Mouse (Mus musculus) right cerebral cortex, adult 2 months (tissue): ENCODE data around the gene Zpbp.

ENCODE experiments used
- DNase-seq, 2 experiments: peaks; one replicate each; pipeline ENCODE4 v3.0.0; 2021 to 2022; ENCODE audit warnings: low spot score in 2 of 2

The Zpbp gene

DNA sequence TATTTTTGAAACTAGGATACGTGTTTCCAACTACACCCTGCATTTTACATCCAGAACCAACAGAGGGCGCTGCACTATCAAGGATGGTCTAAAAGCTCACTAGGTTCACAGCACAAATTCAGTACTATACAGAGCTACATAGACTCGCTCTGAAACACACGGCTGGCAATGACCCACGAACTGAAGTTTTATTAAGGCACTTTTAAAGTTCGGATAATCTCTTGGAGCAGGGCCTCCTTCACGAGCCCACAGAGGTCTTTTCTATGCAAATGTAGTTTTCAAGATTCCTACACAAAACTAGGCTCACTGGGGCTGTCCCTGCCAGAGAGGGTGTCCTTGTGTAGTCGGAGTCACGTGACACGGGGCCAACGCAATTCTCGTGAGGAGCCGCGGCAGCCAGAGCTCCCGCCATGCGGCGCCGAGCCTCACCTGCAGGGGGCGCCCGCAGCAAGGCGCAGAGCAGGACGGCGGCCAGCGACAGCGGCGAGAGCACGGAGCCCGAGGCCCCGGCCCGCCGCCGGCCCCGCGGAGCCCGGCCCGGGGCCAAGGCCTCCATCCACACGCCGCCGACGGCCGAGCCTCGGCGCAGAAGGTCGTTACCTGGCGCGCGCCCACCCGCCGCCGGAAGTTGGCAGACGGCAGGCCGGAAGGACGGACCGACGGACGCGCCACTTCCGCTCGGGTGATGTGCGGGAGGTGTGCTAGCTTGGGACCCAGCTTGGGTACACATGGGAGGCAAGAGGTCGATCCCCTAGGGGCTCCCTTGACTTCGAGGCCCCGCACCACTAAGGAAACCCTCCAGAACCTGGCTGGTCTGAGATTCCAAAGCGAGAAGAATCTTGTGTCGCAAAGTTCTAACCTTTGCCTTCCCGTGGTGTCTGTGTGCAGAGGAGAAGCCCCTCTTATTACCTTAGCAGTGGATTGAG lies at the start of gene Zpbp, which contains the start of gene Spata48:
TSS of gene Zpbp (minus strand) at position 774 of the 926 bp plus-strand sequence.
TSS of gene Spata48 (plus strand) at position 460 of the 926 bp plus-strand sequence.
- DNase-seq = peak; percentile 87 to 93

GRCm38 (mm10) chr11:11509413-11509812 lies 47.2 kb upstream of the Zpbp start:
- DNase-seq = no peak

DNA sequence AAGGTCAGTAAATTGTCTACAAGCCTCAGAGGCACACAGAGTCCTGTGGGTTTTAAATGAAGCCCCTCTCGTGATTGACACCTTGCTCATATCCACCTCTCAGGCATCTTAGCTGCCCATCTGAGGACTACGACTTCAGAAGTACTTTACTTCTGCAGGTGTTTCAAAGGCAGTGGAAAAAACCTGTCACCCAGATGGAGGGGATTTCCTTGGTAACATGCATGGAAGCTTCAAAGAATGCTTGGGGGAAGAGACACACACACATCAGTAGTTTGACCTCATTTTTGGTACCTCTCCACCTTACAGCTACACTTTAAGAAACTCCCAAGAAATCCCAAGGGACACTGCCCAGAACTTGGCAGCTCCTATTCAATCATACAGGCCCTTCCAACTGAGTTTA lies 44.0 kb upstream of the Zpbp start:
- DNase-seq = no peak

DNA sequence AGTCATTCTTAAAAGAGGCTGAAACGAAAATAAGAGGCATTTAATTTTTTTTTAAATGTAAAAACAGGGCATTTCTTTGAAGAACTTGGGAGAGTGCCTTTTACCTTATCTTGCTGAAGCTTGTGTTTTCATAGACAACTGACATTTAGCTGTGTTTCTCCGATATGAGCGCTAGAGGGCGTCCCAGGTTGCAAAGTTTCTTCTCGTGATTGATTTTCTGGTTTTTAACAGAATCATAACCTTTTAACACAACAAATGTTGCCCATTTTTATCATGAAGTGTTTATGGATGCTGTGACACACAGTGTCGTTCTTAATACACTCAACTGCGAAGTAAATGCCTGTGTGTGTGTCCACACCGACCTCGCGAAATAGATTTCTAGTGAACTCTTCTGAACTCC lies 37.7 kb upstream of the Zpbp start:
- peak; percentile 26 to 38 for DNase-seq

- DNase-seq = no peak
These were observed 33.5 kb upstream of the Zpbp start for GRCm38 (mm10) chr11:11495697-11496096.

DNA sequence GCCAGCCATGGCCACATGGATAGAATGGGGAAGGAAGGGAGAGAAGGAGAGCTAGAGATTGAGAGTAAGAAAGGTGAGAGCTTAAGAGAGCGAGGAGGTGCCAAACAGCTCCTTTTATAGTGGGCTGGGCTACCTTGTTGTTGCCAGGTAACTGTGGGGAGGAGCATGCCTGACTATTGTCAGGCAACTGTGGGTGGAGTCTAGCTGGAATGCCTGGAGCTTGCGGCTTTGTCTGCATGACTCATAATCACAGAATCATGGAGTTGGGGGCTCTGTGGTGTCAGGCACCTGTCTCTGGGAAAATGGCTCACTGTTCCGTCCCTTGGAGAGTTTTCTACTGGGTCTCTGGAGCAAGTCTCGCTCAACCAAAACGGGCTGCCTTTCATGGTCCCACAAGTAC lies 29.8 kb upstream of the Zpbp start:
- DNase-seq = no peak

DNA sequence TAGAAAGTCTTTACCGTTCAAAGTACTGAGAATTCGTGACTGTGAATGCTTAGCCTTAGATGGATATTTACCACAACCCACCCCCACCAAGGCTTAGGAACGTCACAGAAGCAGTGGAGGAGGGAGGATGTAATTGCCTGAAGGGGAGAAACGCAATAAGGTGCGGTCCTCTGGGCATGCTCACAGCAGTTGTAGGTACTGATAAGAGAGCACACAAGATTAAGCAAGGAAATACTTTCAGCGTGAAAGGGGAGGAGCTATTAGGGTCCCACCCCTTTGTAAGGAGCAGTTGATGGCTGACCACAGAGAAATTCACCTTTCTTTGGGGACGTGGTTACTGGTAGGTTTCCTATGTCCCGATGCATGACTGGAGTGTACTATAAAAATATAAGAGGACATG lies 22.2 kb upstream of the Zpbp start:
- DNase-seq = no peak

GRCm38 (mm10) chr11:11468924-11469323 lies 6.7 kb upstream of the Zpbp start:
- no peak for DNase-seq

DNA sequence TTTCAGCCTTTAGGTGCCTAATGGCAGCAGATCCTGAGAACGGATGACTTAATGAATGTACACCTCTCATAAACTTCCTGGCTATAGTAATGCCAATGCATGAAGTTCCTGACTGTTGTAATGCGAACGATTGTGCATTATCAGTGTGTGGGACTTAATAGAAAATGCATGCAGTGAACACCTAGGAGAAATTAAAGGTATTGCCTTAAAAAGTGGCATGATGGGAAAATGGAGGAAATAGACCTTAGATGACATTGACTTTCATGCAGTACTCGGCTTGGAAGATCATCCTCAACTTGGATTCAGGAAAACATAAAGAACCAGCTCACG lies 318 bp upstream of the Zpbp start:
- no peak for DNase-seq

DNA sequence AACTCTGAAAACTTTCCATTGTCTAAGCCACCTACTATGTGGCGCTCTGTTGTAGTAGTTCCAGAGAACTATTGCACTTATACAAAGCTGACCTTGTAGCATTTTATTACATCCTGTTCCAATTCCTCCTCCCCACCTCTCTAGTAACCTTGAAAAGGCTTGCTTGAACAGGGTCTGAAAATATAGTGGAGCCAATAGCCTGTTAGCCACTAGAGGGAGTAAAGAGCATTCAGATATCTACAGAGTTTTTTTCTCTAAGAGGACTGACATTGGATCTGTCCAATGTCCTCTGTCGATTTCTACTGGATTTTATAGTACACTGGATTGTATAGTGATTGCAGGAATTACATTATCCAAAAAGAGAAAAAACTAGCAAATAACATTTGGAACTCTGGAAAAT lies 7.2 kb downstream of the Zpbp start:
- DNase-seq = no peak

DNA sequence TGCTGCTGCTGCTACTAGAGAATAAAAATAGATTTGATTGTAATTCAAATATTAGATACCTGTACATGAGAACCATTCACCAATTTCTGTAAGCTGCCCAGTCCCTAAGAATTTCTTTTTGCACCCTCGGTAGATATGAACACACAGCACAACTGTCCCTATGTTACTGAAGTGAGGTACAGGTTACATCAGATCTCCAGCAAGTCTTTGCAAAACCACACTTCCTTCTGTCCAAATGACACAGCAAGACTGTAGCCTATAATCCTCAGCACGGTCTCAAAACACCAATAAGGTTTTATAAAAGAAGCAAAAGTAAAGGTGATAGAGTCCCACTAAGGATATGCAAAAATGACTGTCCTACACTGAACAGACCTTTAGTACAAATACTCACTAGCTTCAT lies 44.9 kb downstream of the Zpbp start:
- DNase-seq = no peak

- DNase-seq = no peak
These were observed 48.0 kb downstream of the Zpbp start for GRCm38 (mm10) chr11:11414188-11414587.

DNA sequence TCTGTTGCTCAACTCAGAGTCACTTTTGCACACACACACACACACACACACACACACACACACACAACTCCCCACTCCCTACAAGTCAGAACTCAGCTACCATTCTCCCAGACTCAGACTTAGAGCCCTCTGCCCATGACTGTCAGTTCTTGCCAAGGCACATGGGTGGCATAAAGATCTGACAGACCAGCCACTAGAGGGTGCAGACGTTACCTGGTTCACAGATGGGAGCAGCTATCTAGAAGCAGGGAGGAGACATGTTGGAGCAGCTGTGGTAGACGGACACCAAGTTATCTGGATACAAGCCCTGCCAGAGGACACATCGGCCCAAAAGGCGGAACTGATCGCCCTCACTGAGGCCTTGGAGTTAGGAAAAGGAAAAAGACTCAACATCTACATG lies 67.5 kb downstream of the Zpbp start:
- DNase-seq = no peak

- DNase-seq = no peak
These were observed 69.0 kb downstream of the Zpbp start for GRCm38 (mm10) chr11:11393164-11393563.

DNA sequence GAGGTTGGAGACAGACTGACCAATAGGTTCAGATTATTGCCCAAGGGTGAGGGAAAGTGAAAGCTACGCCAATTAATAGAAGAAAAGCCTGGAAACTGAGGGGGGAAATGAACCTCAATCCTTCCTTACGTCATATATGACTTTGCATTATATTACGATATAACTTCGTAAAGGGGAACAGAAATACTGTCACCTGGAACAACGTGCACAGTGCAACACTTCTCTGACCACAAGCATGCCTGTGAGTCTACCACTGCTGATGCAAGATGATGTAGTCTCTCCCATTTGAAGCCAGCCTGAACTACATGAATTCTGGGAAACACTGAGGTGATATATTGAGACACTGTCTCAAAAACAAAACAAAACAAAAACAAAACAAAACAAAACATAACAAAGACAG lies 90.9 kb downstream of the Zpbp start:
- DNase-seq = no peak

DNA sequence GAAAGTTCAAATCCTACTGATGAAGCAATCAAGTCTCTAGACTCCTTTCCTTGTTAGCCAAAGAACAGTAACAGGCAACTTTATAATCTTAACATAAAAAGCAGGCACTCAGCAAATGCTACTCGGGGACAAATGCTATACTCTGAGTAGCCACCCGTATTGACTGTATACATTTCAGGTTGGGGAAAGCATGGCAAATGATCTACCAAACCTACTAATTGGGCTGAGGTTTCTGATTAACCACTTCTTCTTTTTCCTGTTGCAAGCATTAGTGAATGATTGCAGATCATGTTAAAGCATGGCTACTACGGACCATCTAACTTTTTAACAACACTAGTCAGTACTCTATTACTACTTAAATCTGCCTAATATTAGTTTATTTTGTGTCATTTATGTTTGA lies 178.7 kb downstream of the Zpbp start:
- DNase-seq = no peak

DNA sequence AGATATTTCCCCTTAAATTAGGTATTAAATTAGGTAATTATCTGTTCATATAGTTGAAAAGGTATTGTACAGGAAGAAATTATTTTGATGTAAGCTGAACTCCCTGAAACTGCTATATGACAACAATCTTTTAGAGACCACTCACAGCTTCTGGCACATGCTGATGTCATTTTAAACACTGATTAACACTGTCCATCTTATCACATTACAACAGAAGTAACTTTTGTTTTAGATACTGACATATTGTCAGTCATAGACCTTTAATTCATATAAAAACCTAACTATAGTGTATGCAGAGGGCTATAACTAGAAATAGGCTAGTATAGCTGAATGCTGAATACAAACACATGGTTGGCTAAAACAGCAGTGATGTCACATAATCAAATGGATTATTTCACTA lies 182.1 kb downstream of the Zpbp start:
- no peak for DNase-seq

- DNase-seq = no peak
These were observed 204.9 kb downstream of the Zpbp start for GRCm38 (mm10) chr11:11257348-11257747.

- DNase-seq = no peak
These were observed 219.4 kb downstream of the Zpbp start for GRCm38 (mm10) chr11:11242694-11243377.

DNA sequence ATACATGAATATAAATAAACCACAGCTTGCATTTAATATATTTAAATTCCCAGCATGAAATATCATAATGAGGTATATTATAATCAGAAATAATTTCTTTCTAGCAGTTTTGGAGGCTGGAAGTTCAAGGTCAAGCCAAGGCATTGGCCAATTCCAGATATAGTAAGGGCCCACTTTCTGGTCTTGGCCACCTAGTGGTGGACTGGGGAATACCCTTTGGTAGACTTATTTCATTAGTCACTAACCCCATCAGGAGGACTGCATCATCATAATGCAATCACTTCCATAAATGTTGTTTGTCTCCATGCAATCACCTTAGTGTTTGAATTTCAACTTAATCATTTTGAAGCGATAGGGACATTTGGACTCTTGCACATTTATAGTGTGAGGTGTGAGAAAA lies 222.9 kb downstream of the Zpbp start:
- no peak for DNase-seq
